Mouse (Mus musculus) midbrain, postnatal 0 days (tissue): Measurements from ENCODE around the gene Slc5a5. TPM values are rescaled to one million over a fixed set of nuclear protein-coding genes. Genes with fewer than 3 reads are reported as not detected.
"Not testable (repeated sequence)": the region's sequence is repeated elsewhere in the genome, so short reads cannot be mapped to it uniquely, and the experiment has no call there.

Source experiments
- ATAC-seq: fragments of 200-750 bp; cut with Nextera tagmentation; 2 replicates; pipeline ENCODE4 v1.8.0; 2017; ENCODE audit warnings: moderate number of reproducible peaks, mild to moderate bottlenecking, moderate TSS enrichment, moderate library complexity; ENCODE audit not compliant: low FRiP score
- DNase-seq: peaks from one replicate; pipeline ENCODE4 v3.0.0-alpha.2; 2015; ENCODE audit warnings: low spot score
- H3K27ac ChIP-seq: fragments of 300-500 bp; sonication (generic); 2 replicates; pipeline ENCODE4 v1.5.1; 2014; ENCODE audit warnings: low read depth, mild to moderate bottlenecking, low read length, mixed read lengths
- H3K27me3 ChIP-seq: fragments of 300-500 bp; sonication (generic); 2 replicates; pipeline ENCODE4 v1.6.1; 2014; ENCODE audit warnings: low read length, control low read depth, mixed read lengths; ENCODE audit not compliant: insufficient read depth
- H3K36me3 ChIP-seq: fragments of 300-500 bp; sonication (generic); 2 replicates; pipeline ENCODE4 v1.6.1; 2014; ENCODE audit warnings: low read length, control low read depth, mixed read lengths; ENCODE audit not compliant: insufficient read depth
- H3K4me1 ChIP-seq: fragments of 300-500 bp; sonication (generic); 2 replicates; pipeline ENCODE4 v1.6.1; 2014; ENCODE audit warnings: mild to moderate bottlenecking, control low read depth, antibody characterized with exemption, low read length, mixed read lengths; ENCODE audit not compliant: insufficient read depth
- H3K4me2 ChIP-seq: fragments of 300-500 bp; sonication (generic); 2 replicates; pipeline ENCODE4 v1.6.1; 2014; ENCODE audit warnings: low read depth, mild to moderate bottlenecking, low read length, mixed read lengths; ENCODE audit not compliant: poor library complexity, severe bottlenecking
- H3K4me3 ChIP-seq: fragments of 300-500 bp; sonication (generic); 2 replicates; pipeline ENCODE4 v1.5.1; 2014; ENCODE audit warnings: low read depth, mild to moderate bottlenecking, low read length, moderate library complexity
- H3K9ac ChIP-seq: fragments of 300-500 bp; sonication (generic); replicated peaks from 2 replicates; pipeline ENCODE4 v1.6.1; 2014; ENCODE audit warnings: mild to moderate bottlenecking, low read length, moderate library complexity, mixed read lengths; ENCODE audit not compliant: poor library complexity, severe bottlenecking
- H3K9me3 ChIP-seq: fragments of 300-500 bp; sonication (generic); 2 replicates; pipeline ENCODE4 v1.6.1; 2016; ENCODE audit warnings: low read length, control low read depth
- CTCF ChIP-seq: IDR thresholded peaks from 2 replicates; pipeline ENCODE4 v1.5.1; 2016; ENCODE audit warnings: antibody characterized with exemption, mild to moderate bottlenecking
- WGBS: fragments of 180-500 bp; shearing (Covaris S2); extraction: QIAGEN DNeasy Blood & Tissue Kit; methylation state at CpG from one replicate; pipeline ENCODE4 v1.1.7; 2014; 5-methylcytosine and 5-hydroxymethylcytosine counted together
- polyA plus RNA-seq: library from polyadenylated mRNA; unstranded; fragments of >200 nt; fragmentation: Nextera tagmentation; extraction: Ambion mirVana; gene quantifications from 2 replicates; pipeline ENCODE4 v1.2.1, GENCODE M21; 2015
- total RNA-seq: library from RNA; depleted of rRNA; stranded (reverse); fragments of >200 nt; gene quantifications from 2 replicates; pipeline ENCODE4 v1.2.3, GENCODE M21; 2014

Slc5a5 gene
- total and polyA plus RNA-seq, 2 experiments from 2014 or later: 2.1 to 3.7 TPM

DNA sequence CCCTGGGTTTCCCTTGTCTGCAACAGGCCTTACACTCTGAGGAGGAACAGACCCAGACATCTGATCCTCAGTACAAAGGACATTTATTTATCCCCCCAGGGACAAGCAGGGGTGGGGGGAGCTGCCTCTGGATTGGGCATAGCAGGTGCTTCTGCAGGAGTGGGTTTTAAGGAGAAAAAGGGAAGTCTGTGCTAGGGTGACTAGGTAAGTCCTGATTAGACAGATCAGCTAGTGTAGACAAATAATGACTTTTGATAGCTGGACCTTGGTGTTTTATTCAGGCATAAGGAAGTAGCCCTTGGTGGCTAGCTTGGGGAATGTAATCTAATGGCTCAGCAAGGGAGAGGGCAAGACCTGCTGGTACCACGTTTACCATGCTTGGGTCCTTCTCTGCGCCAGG lies 6.7 kb upstream of the Slc5a5 start:
- Histone ChIP-seq H3K4me1 (0 out of 2 replicates have a peak, but pooled peaks cover 2% of the 10 kb centered on the region), H3K36me3 (peaks cover 13% of the 10 kb centered on the region), H3K27me3 (0 out of 2 replicates have a peak, but pooled peaks cover 4% of the 10 kb centered on the region), H3K9me3 (no peaks in the 10 kb centered on the region), H3K9ac (no peak overlapping the region), H3K4me3 (no peak overlapping the region), H3K4me2 (no peak overlapping the region), H3K27ac (no peak overlapping the region)
- no peak for TF ChIP-seq CTCF
- WGBS: 89% methylated on average over 2 of the region's 2 CpGs
- ATAC-seq: no peak
- DNase-seq: no peak

DNA sequence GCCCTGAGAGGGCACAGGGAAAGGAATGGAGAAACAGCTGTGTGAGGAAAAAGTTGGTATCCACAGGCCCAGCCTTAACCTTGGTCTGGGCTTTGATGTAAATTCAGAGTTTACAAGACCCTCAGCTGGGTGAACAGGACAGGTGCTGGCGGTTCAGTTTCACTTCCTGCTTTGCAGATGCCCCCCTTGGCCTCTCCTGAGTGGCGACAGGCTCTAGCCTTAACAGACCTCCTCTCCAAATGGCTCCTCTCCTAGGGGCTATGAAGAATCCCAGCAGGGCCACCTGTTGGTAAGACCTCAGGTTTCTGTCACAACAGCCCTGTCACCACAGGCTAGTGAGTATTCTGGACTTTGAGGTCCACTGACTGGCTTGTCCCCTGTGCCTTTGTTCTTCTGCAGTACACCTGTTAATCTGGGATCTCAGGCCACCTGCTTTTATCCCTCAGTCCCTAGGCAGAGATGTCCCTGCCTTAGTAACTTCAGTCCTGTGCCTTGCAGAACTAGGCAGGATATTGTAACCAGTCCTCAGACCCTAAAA lies 6.2 kb upstream of the Slc5a5 start:
- WGBS: 62% methylated on average over 2 of the region's 2 CpGs
- no peak for DNase-seq
- peaks cover 17% of the 10 kb centered on the region for H3K36me3 ChIP-seq
- H3K9me3 ChIP-seq: no peaks in the 10 kb centered on the region
- H3K4me2 ChIP-seq: no peak overlapping the region
- 0 out of 2 replicates have a peak, but pooled peaks cover 2% of the 10 kb centered on the region for H3K4me1 ChIP-seq
- no peak overlapping the region for H3K9ac ChIP-seq
- no peak overlapping the region for H3K4me3 ChIP-seq
- H3K27ac ChIP-seq: peak overlapping the region; percentile 51
- no peak for ATAC-seq
- H3K27me3 ChIP-seq: 0 out of 2 replicates have a peak, but pooled peaks cover 4% of the 10 kb centered on the region
- TF ChIP-seq CTCF: no peak

DNA sequence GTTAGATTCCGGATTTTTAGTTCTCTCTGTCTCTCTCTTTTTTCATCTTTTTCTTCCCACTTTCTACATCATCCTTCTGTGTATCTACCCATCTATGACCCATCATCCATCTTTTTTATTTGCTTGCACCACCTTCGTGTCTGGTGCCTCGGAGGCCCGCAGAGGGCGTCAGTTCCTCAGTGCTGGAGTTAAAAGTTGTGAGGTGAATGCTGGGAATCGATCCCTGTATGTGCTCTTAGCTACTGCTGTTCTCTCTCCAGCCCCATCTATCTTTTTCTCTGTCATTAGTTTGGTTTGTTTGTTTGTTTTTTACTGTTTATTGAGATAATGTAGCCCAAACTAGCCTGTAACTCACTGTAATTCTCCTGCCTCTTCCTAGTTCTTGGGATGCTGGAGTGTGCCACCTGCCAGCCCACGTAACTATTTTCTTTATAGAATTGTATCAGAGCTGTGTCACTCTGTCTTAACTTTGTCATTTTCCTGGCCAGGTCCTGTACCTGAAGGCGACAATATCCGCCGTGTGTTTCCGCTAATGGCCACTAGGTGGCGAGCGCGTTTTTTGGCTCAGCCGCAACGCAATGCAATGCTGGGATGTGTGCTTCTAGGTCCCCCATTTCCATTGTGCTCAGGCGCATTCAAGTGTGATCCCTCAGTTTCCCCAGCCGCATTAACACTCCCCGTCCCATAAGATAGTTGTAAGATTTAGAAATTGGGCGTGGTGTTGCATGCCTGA lies 5.3 kb upstream of the Slc5a5 start:
- H3K36me3 ChIP-seq: peaks cover 20% of the 10 kb centered on the region
- peak overlapping the region; percentile 51 for H3K27ac ChIP-seq
- H3K9ac ChIP-seq: peak overlapping the region; percentile 44; the same call in 1 of the 2 replicates
- no peaks in the 10 kb centered on the region for H3K9me3 ChIP-seq
- 0 out of 2 replicates have a peak, but pooled peaks cover 2% of the 10 kb centered on the region for H3K4me1 ChIP-seq
- peak overlapping the region; percentile 60 for H3K4me2 ChIP-seq
- peaks cover 10% of the 10 kb centered on the region for H3K27me3 ChIP-seq
- under 1% methylated on average over 20 of the region's 20 CpGs for WGBS
- DNase-seq: peak; percentile 84
- H3K4me3 ChIP-seq: peak overlapping the region; percentile 67
- ATAC-seq: peak; percentile 61
- TF ChIP-seq CTCF: peak; percentile 95

DNA sequence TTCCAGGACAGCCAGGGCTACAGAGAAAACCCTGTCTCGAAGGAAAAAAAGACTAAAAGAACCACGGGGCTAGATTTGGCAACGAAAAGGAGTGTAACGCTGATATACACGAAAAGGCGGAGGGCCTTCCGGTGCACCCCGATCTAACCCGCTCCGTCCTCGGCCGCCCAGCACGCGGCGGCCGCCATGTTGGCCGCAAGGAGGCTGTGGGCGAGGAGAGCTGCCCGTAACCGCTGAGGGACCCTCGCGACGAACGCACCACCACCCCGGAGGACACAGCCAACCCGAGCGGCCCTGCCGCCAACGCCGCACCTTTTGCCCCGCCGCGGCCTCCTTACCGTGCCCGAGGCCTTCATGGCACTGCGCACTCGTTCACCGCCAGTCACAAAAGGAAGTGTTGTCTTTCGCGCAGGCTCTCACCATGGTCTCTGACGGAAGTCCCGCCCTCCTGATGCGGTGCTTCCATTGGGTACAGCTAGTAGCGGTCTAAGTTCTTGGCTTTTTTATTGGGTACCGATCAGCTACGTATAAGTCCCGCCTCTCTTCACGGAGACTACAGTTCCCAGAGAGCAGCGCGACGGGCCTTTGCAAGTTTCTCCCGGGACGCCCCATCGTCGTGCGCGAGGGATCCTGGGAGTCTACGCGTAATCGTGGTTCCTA lies 4.6 kb upstream of the Slc5a5 start, which contains the start of gene Rpl18a:
Gene Rpl18a, minus strand, starts transcription at position 392 of the 660 bp plus-strand sequence.
- TF ChIP-seq CTCF: 0 out of 2 replicates have a peak, but pooled peaks have one; percentile 20
- DNase-seq (peak; percentile 100), ATAC-seq (peak; percentile 97)
- H3K9me3 ChIP-seq: no peaks in the 10 kb centered on the region
- peaks cover 21% of the 10 kb centered on the region for H3K36me3 ChIP-seq
- 0 out of 2 replicates have a peak, but pooled peaks cover 2% of the 10 kb centered on the region for H3K4me1 ChIP-seq
- H3K27me3 ChIP-seq: peaks cover 9% of the 10 kb centered on the region
- under 1% methylated on average over 60 of the region's 60 CpGs for WGBS
- peak within 1 kb of the TSS; percentile 74 for H3K27ac ChIP-seq
- peak within 1 kb of the TSS; percentile 67 for H3K4me3 ChIP-seq
- H3K9ac ChIP-seq: peak within 1 kb of the TSS; percentile 86
- H3K4me2 ChIP-seq: peak within 1 kb of the TSS; percentile 82

DNA sequence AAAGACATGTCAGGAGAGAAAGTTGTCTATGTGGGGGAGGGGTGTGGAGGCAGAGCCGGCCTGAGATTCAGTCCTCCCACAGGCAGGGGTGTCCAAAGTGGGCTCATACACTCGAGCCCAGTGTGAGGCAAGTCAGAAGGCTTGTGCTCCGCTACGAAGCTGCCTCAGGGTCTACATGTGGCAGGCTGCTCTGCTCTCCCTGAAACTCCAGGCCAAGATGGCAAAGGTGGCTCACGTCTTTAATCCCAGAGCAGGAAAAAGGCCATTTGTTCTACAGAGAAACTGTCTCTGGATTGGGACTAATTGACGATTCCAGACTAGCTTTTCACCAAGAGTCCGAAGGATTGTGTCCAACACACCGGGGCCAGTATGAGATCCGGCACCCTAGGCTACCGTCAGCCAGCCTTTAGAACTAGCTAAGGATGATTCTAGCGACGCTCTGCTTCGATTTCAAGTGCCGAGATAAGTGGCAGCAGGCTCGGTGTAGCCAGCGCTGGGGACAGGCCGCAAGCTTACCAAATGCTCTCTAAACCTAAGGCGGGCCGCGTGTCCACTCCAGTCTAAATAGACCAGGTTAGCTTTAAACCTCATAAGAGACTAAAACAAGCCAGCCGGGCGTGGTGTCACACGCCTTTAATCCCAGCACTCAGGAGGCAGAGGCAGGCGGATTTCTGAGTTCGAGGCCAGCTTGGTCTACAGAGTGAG lies 3.9 kb upstream of the Slc5a5 start:
- H3K4me2 ChIP-seq: peak overlapping the region; percentile 82
- peak overlapping the region; percentile 86 for H3K9ac ChIP-seq
- H3K4me1 ChIP-seq: 0 out of 2 replicates have a peak, but pooled peaks cover 2% of the 10 kb centered on the region
- H3K4me3 ChIP-seq: peak overlapping the region; percentile 67
- H3K27me3 ChIP-seq: peaks cover 16% of the 10 kb centered on the region
- peak overlapping the region; percentile 74; the same call in 1 of the 2 replicates for H3K27ac ChIP-seq
- H3K36me3 ChIP-seq: peaks cover 21% of the 10 kb centered on the region
- H3K9me3 ChIP-seq: no peaks in the 10 kb centered on the region
- DNase-seq: no peak
- no peak for ATAC-seq
- TF ChIP-seq CTCF: no peak
- WGBS: 4% methylated on average over 25 of the region's 25 CpGs

DNA sequence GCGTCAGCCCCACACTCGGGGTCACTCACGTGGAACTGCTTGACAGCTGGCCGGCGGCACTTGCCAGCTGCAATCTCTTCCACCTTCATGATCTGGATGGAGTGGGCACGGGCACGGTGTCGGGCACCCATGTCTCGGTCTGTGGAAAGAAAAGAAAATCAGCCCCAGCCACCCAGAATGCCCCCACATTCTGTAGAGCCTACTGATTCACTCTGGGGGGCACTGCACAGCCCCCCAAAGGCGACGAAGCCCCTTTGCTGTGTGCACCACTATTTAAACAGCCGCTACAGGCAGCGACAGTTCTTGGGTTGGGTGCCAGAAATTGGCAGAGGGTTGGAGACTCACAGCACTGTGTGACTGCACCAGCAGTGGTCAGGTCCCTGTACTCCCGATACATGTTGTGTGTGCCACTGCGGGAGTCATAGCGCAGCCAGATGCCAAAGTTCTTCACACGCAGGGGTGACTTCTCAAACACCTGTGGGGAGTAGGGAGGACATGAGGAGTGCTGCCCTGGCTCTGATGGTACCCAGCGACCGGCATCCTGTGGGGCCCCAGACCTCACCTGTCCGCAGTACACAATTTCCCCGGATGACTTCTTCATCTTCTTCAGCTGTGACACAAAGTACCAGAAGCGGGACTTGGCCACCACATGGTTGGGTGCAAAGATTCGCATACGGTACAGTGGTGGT lies 3.2 kb upstream of the Slc5a5 start:
- not testable (repeated sequence) for DNase-seq, H3K9me3 ChIP-seq, H3K4me1 ChIP-seq, ATAC-seq, H3K27ac ChIP-seq, H3K9ac ChIP-seq
- Histone ChIP-seq H3K36me3 (peaks cover 21% of the 10 kb centered on the region), H3K4me3 (0 out of 2 replicates have a peak overlapping the region, but pooled peaks have one; percentile 67), H3K27me3 (peaks cover 20% of the 10 kb centered on the region), H3K4me2 (peak overlapping the region; percentile 82)
- 81% methylated on average over 22 of the region's 24 CpGs for WGBS
